Mouse (Mus musculus) c-Kit-negative CD71-positive TER-119-positive erythroid progenitor cells, embryonic 14.5 days (primary cell): Measurements from ENCODE around the gene Aldh4a1.

Experiments
- DNase-seq: peaks from one replicate; pipeline ENCODE4 v3.0.0-alpha.2; 2013; ENCODE audit warnings: low read depth, low spot score

Aldh4a1 gene

GRCm38 (mm10) chr4:139622373-139623282 is at the start of gene Aldh4a1:
Aldh4a1 (plus strand) TSS chr4:139622866.
- DNase-seq: peak; percentile 85

- no peak for DNase-seq
Observed at GRCm38 (mm10) chr4:139572928-139573512, 49.6 kb upstream of the Aldh4a1 start.

GRCm38 (mm10) chr4:139574156-139574798 is 48.4 kb upstream of the Aldh4a1 start:
- DNase-seq: peak; percentile 62

GRCm38 (mm10) chr4:139574799-139575672 is 47.6 kb upstream of the Aldh4a1 start:
- no peak for DNase-seq

GRCm38 (mm10) chr4:139575673-139576003 is 47.0 kb upstream of the Aldh4a1 start:
- DNase-seq: no peak

GRCm38 (mm10) chr4:139576251-139576880 is 46.3 kb upstream of the Aldh4a1 start:
- DNase-seq: no peak

GRCm38 (mm10) chr4:139577006-139577405 is 45.7 kb upstream of the Aldh4a1 start:
- DNase-seq: no peak

- no peak for DNase-seq
Observed at GRCm38 (mm10) chr4:139578389-139578788, 44.3 kb upstream of the Aldh4a1 start.

GRCm38 (mm10) chr4:139579003-139579402 is 43.7 kb upstream of the Aldh4a1 start:
- DNase-seq: no peak

- no peak for DNase-seq
Observed at GRCm38 (mm10) chr4:139579466-139579865, 43.2 kb upstream of the Aldh4a1 start.

- no peak for DNase-seq
Observed at GRCm38 (mm10) chr4:139580663-139581336, 41.9 kb upstream of the Aldh4a1 start.

GRCm38 (mm10) chr4:139581427-139582051 is 41.1 kb upstream of the Aldh4a1 start:
- no peak for DNase-seq

GRCm38 (mm10) chr4:139582346-139582745 is 40.3 kb upstream of the Aldh4a1 start:
- DNase-seq: no peak

GRCm38 (mm10) chr4:139582903-139583302 is 39.8 kb upstream of the Aldh4a1 start:
- no peak for DNase-seq

- no peak for DNase-seq
Observed at GRCm38 (mm10) chr4:139583629-139584245, 38.9 kb upstream of the Aldh4a1 start.

- no peak for DNase-seq
Observed at GRCm38 (mm10) chr4:139584704-139585103, 38.0 kb upstream of the Aldh4a1 start.

GRCm38 (mm10) chr4:139585713-139586112 is 37.0 kb upstream of the Aldh4a1 start:
- no peak for DNase-seq

GRCm38 (mm10) chr4:139587370-139587769 is 35.3 kb upstream of the Aldh4a1 start:
- DNase-seq: no peak

GRCm38 (mm10) chr4:139587773-139588172 is 34.9 kb upstream of the Aldh4a1 start:
- no peak for DNase-seq
